Mouse (Mus musculus): ENCODE measurements around the gene Epn2. TPM values are rescaled to one million over a fixed set of nuclear protein-coding genes. Genes with fewer than 3 reads are reported as not detected.
A peak's percentile ranks its signal among the peaks of the same experiment; 100 is the strongest.

Gene Epn2
- polyA plus RNA-seq, 1 experiment from 2014 or later: 17.8 TPM

GRCm38 (mm10) chr11:61563939-61564338 lies 15.5 kb downstream of the Epn2 start:
- H3K9ac ChIP-seq (ENCODE audit: low read length): no peak overlapping the region
- 77% methylated on average over 4 of the region's 4 CpGs for WGBS
- H3K9me3 ChIP-seq (ENCODE audit: control insufficient read depth, low read length): no peaks in the 10 kb centered on the region
- H3K36me3 ChIP-seq (ENCODE audit: control insufficient read depth, insufficient read depth, low read length): no peaks in the 10 kb centered on the region
- no peak overlapping the region for H3K4me2 ChIP-seq (replicated peaks; ENCODE audit: low read depth)
- ATAC-seq (ENCODE audit: low FRiP score, low TSS enrichment) (no peak), DNase-seq (ENCODE audit: low spot score) (no peak)
- H3K4me1 ChIP-seq (replicated peaks; ENCODE audit: control insufficient read depth, insufficient read depth): no peaks in the 10 kb centered on the region
- no peaks in the 10 kb centered on the region for H3K27me3 ChIP-seq (ENCODE audit: control insufficient read depth, insufficient read depth, low read length)
- no peak overlapping the region for H3K27ac ChIP-seq (replicated peaks)
- H3K4me3 ChIP-seq (ENCODE audit: low read depth, low read length): no peak overlapping the region
- TF ChIP-seq EP300 (optimal IDR thresholded peaks at IDR 0.05) (no peak), CTCF (IDR thresholded peaks at IDR 0.05; ENCODE audit: low read depth) (no peak)

GRCm38 (mm10) chr11:61562421-61562820 lies 17.1 kb downstream of the Epn2 start:
- H3K27me3 ChIP-seq (ENCODE audit: control insufficient read depth, insufficient read depth, low read length): no peaks in the 10 kb centered on the region
- H3K9me3 ChIP-seq (ENCODE audit: control insufficient read depth, low read length): no peaks in the 10 kb centered on the region
- TF ChIP-seq EP300 (optimal IDR thresholded peaks at IDR 0.05): no peak
- no peak for TF ChIP-seq CTCF (IDR thresholded peaks at IDR 0.05; ENCODE audit: low read depth)
- H3K4me2 ChIP-seq (replicated peaks; ENCODE audit: low read depth): no peak overlapping the region
- DNase-seq (ENCODE audit: low spot score) (no peak), ATAC-seq (ENCODE audit: low FRiP score, low TSS enrichment) (no peak)
- WGBS: 48% methylated on average over 5 of the region's 5 CpGs
- H3K9ac ChIP-seq (ENCODE audit: low read length): no peak overlapping the region
- H3K36me3 ChIP-seq (ENCODE audit: control insufficient read depth, insufficient read depth, low read length): no peaks in the 10 kb centered on the region
- peak overlapping the region; percentile 18; the same call in 1 of the 2 replicates for H3K27ac ChIP-seq (replicated peaks)
- no peaks in the 10 kb centered on the region for H3K4me1 ChIP-seq (replicated peaks; ENCODE audit: control insufficient read depth, insufficient read depth)
- no peak overlapping the region for H3K4me3 ChIP-seq (ENCODE audit: low read depth, low read length)

GRCm38 (mm10) chr11:61559572-61559971 lies 19.9 kb downstream of the Epn2 start:
- ATAC-seq (ENCODE audit: low FRiP score, low TSS enrichment): peak; percentile 67
- 57% methylated on average over 5 of the region's 5 CpGs for WGBS
- TF ChIP-seq CTCF (IDR thresholded peaks at IDR 0.05; ENCODE audit: low read depth) (no peak), EP300 (optimal IDR thresholded peaks at IDR 0.05) (no peak)

GRCm38 (mm10) chr11:61553015-61553754 lies 26.3 kb downstream of the Epn2 start:
- H3K27ac ChIP-seq (replicated peaks): no peak overlapping the region
- no peaks in the 10 kb centered on the region for H3K4me1 ChIP-seq (replicated peaks; ENCODE audit: control insufficient read depth, insufficient read depth)
- WGBS: 81% methylated on average over 3 of the region's 3 CpGs
- no peak overlapping the region for H3K4me3 ChIP-seq (ENCODE audit: low read depth, low read length)
- TF ChIP-seq EP300 (optimal IDR thresholded peaks at IDR 0.05) (no peak), CTCF (IDR thresholded peaks at IDR 0.05; ENCODE audit: low read depth) (no peak)
- no peaks in the 10 kb centered on the region for H3K27me3 ChIP-seq (ENCODE audit: control insufficient read depth, insufficient read depth, low read length)
- no peak overlapping the region for H3K9ac ChIP-seq (ENCODE audit: low read length)
- ATAC-seq (ENCODE audit: low FRiP score, low TSS enrichment): no peak
- H3K4me2 ChIP-seq (replicated peaks; ENCODE audit: low read depth): no peak overlapping the region
- H3K36me3 ChIP-seq (ENCODE audit: control insufficient read depth, insufficient read depth, low read length): no peaks in the 10 kb centered on the region; the same call in 1 of the 2 replicates
- no peak for DNase-seq (ENCODE audit: low spot score)
- H3K9me3 ChIP-seq (ENCODE audit: control insufficient read depth, low read length): no peaks in the 10 kb centered on the region

More at GRCm38 (mm10) chr11:61559572-61559971, 19.9 kb downstream of the Epn2 start:
- H3K9me3 ChIP-seq (ENCODE audit: control insufficient read depth, low read length): no peaks in the 10 kb centered on the region
- H3K27me3 ChIP-seq (ENCODE audit: control insufficient read depth, insufficient read depth, low read length): no peaks in the 10 kb centered on the region
- DNase-seq (ENCODE audit: low spot score): peak; percentile 47
- H3K4me1 ChIP-seq (replicated peaks; ENCODE audit: control insufficient read depth, insufficient read depth): no peaks in the 10 kb centered on the region
- no peaks in the 10 kb centered on the region; the same call in 1 of the 2 replicates for H3K36me3 ChIP-seq (ENCODE audit: control insufficient read depth, insufficient read depth, low read length)
- no peak overlapping the region for H3K9ac ChIP-seq (ENCODE audit: low read length)
- H3K27ac ChIP-seq (replicated peaks): no peak overlapping the region
- no peak overlapping the region for H3K4me2 ChIP-seq (replicated peaks; ENCODE audit: low read depth)
- no peak overlapping the region for H3K4me3 ChIP-seq (ENCODE audit: low read depth, low read length)

- Histone ChIP-seq H3K9me3 (ENCODE audit: control insufficient read depth, low read length) (no peaks in the 10 kb centered on the region), H3K36me3 (ENCODE audit: control insufficient read depth, insufficient read depth, low read length) (peaks cover 6% of the 10 kb centered on the region), H3K9ac (ENCODE audit: low read length) (no peak overlapping the region), H3K4me1 (replicated peaks; ENCODE audit: control insufficient read depth, insufficient read depth) (no peaks in the 10 kb centered on the region), H3K27me3 (ENCODE audit: control insufficient read depth, insufficient read depth, low read length) (no peaks in the 10 kb centered on the region), H3K4me3 (ENCODE audit: low read depth, low read length) (no peak overlapping the region), H3K4me2 (replicated peaks; ENCODE audit: low read depth) (no peak overlapping the region), H3K27ac (replicated peaks) (no peak overlapping the region)
- no peak for DNase-seq (ENCODE audit: low spot score)
- no peak for ATAC-seq (ENCODE audit: low FRiP score, low TSS enrichment)
- TF ChIP-seq EP300 (optimal IDR thresholded peaks at IDR 0.05) (no peak), CTCF (IDR thresholded peaks at IDR 0.05; ENCODE audit: low read depth) (no peak)
Measured at GRCm38 (mm10) chr11:61550631-61551030, 28.9 kb downstream of the Epn2 start.

GRCm38 (mm10) chr11:61547710-61548109 lies 31.8 kb downstream of the Epn2 start:
- H3K4me1 ChIP-seq (replicated peaks; ENCODE audit: control insufficient read depth, insufficient read depth): no peaks in the 10 kb centered on the region
- H3K9ac ChIP-seq (ENCODE audit: low read length): no peak overlapping the region
- TF ChIP-seq EP300 (optimal IDR thresholded peaks at IDR 0.05): no peak
- no peak for TF ChIP-seq CTCF (IDR thresholded peaks at IDR 0.05; ENCODE audit: low read depth)
- ATAC-seq (ENCODE audit: low FRiP score, low TSS enrichment): no peak
- no peak overlapping the region for H3K27ac ChIP-seq (replicated peaks)
- no peaks in the 10 kb centered on the region for H3K27me3 ChIP-seq (ENCODE audit: control insufficient read depth, insufficient read depth, low read length)
- 91% methylated on average over 4 of the region's 4 CpGs for WGBS
- DNase-seq (ENCODE audit: low spot score): no peak
- peaks cover 6% of the 10 kb centered on the region for H3K36me3 ChIP-seq (ENCODE audit: control insufficient read depth, insufficient read depth, low read length)
- H3K9me3 ChIP-seq (ENCODE audit: control insufficient read depth, low read length): no peaks in the 10 kb centered on the region
- H3K4me3 ChIP-seq (ENCODE audit: low read depth, low read length): no peak overlapping the region
- H3K4me2 ChIP-seq (replicated peaks; ENCODE audit: low read depth): no peak overlapping the region

All from stomach, postnatal 0 days (tissue).